Mouse (Mus musculus) lung, embryonic 14.5 days (tissue): ENCODE measurements around the gene Cldn10. TPM values are rescaled to one million over a fixed set of nuclear protein-coding genes. Genes with fewer than 3 reads are reported as not detected.

Experiments used
- ATAC-seq: fragments of 200-750 bp; cut with Nextera tagmentation; 2 replicates; pipeline ENCODE4 v1.8.0; 2017; ENCODE audit warnings: mild to moderate bottlenecking, moderate TSS enrichment, moderate library complexity; ENCODE audit not compliant: insufficient read depth
- DNase-seq: peaks from one replicate; pipeline ENCODE4 v3.0.0-alpha.2; 2015
- H3K27ac ChIP-seq: fragments of 300-500 bp; sonication (generic); 2 replicates; pipeline ENCODE4 v1.5.1; 2014; ENCODE audit warnings: low read depth, mild to moderate bottlenecking, moderate library complexity
- H3K27me3 ChIP-seq: fragments of 300-500 bp; sonication (generic); 2 replicates; pipeline ENCODE4 v1.6.1; 2014; ENCODE audit warnings: low read length, control low read depth; ENCODE audit not compliant: insufficient read depth
- H3K36me3 ChIP-seq: fragments of 300-500 bp; sonication (generic); 2 replicates; pipeline ENCODE4 v1.6.1; 2014; ENCODE audit warnings: control low read depth; ENCODE audit not compliant: insufficient read depth
- H3K4me1 ChIP-seq: fragments of 300-500 bp; sonication (generic); 2 replicates; pipeline ENCODE4 v1.6.1; 2014; ENCODE audit warnings: antibody characterized with exemption, control low read depth; ENCODE audit not compliant: insufficient read depth
- H3K4me2 ChIP-seq: fragments of 300-500 bp; sonication (generic); 2 replicates; pipeline ENCODE4 v1.6.1; 2014; ENCODE audit warnings: mild to moderate bottlenecking
- H3K4me3 ChIP-seq: fragments of 300-500 bp; sonication (generic); 2 replicates; pipeline ENCODE4 v1.5.1; 2014; ENCODE audit warnings: low read depth, low read length
- H3K9ac ChIP-seq: fragments of 300-500 bp; sonication (generic); 2 replicates; pipeline ENCODE4 v1.6.1; 2014
- H3K9me3 ChIP-seq: fragments of 300-500 bp; sonication (generic); 2 replicates; pipeline ENCODE4 v1.6.1; 2016; ENCODE audit warnings: low read depth, low read length, control low read depth
- CTCF ChIP-seq: IDR thresholded peaks from 2 replicates; pipeline ENCODE4 v1.5.1; 2016; ENCODE audit warnings: antibody characterized with exemption, low read depth
- WGBS: fragments of 180-500 bp; shearing (Covaris S2); extraction: QIAGEN DNeasy Blood & Tissue Kit; methylation state at CpG from one replicate; pipeline ENCODE4 v1.1.7; 2014; 5-methylcytosine and 5-hydroxymethylcytosine counted together
- polyA plus RNA-seq: library from polyadenylated mRNA; unstranded; fragments of >200 nt; fragmentation: Nextera tagmentation; extraction: Ambion mirVana; gene quantifications from 2 replicates; pipeline ENCODE4 v1.2.1, GENCODE M21; 2014

Gene Cldn10
- polyA plus RNA-seq, 1 experiment from 2014 or later = 46.3 TPM

GRCm38 (mm10) chr14:118864905-118865304 lies 77.2 kb downstream of the Cldn10 start:
- H3K4me3 ChIP-seq = no peak overlapping the region
- H3K27ac ChIP-seq = no peak overlapping the region
- no peaks in the 10 kb centered on the region for H3K36me3 ChIP-seq
- WGBS = 50% methylated on average over 4 of the region's 4 CpGs
- TF ChIP-seq CTCF = no peak
- H3K9me3 ChIP-seq = no peaks in the 10 kb centered on the region
- H3K4me2 ChIP-seq = no peak overlapping the region
- H3K9ac ChIP-seq = no peak overlapping the region
- H3K27me3 ChIP-seq = no peaks in the 10 kb centered on the region
- peaks cover 7% of the 10 kb centered on the region; the same call in 1 of the 2 replicates for H3K4me1 ChIP-seq
- ATAC-seq (no peak), DNase-seq (no peak)

- no peak for ATAC-seq
- Histone ChIP-seq H3K4me3 (no peak overlapping the region), H3K4me2 (no peak overlapping the region), H3K9me3 (no peaks in the 10 kb centered on the region), H3K27ac (no peak overlapping the region), H3K36me3 (no peaks in the 10 kb centered on the region), H3K27me3 (no peaks in the 10 kb centered on the region), H3K9ac (no peak overlapping the region), H3K4me1 (peaks cover 7% of the 10 kb centered on the region; the same call in 1 of the 2 replicates)
- 57% methylated on average over 10 of the region's 10 CpGs for WGBS
- no peak for TF ChIP-seq CTCF
- no peak for DNase-seq
Measured at GRCm38 (mm10) chr14:118866014-118866811, 78.5 kb downstream of the Cldn10 start.

GRCm38 (mm10) chr14:118867366-118867765 lies 79.7 kb downstream of the Cldn10 start:
- 52% methylated on average over 6 of the region's 6 CpGs for WGBS
- ATAC-seq = no peak
- no peak for TF ChIP-seq CTCF

GRCm38 (mm10) chr14:118868102-118868724 lies 80.5 kb downstream of the Cldn10 start:
- ATAC-seq = no peak
- H3K27me3 ChIP-seq = no peaks in the 10 kb centered on the region
- 74% methylated on average over 13 of the region's 13 CpGs for WGBS
- H3K4me2 ChIP-seq = no peak overlapping the region
- H3K4me1 ChIP-seq = peaks cover 7% of the 10 kb centered on the region; the same call in 1 of the 2 replicates
- DNase-seq = no peak
- H3K9me3 ChIP-seq = no peaks in the 10 kb centered on the region
- no peak overlapping the region for H3K4me3 ChIP-seq
- no peak for TF ChIP-seq CTCF
- H3K27ac ChIP-seq = no peak overlapping the region
- H3K9ac ChIP-seq = no peak overlapping the region
- no peaks in the 10 kb centered on the region for H3K36me3 ChIP-seq

More at GRCm38 (mm10) chr14:118867366-118867765, 79.7 kb downstream of the Cldn10 start:
- Histone ChIP-seq H3K27ac (no peak overlapping the region), H3K36me3 (no peaks in the 10 kb centered on the region), H3K4me2 (no peak overlapping the region), H3K9me3 (no peaks in the 10 kb centered on the region), H3K9ac (no peak overlapping the region), H3K4me3 (no peak overlapping the region), H3K27me3 (no peaks in the 10 kb centered on the region), H3K4me1 (peaks cover 7% of the 10 kb centered on the region; the same call in 1 of the 2 replicates)
- DNase-seq = no peak

- 62% methylated on average over 6 of the region's 6 CpGs for WGBS
Measured at GRCm38 (mm10) chr14:118869712-118870111, 82.0 kb downstream of the Cldn10 start.

GRCm38 (mm10) chr14:118874126-118874525 lies 86.4 kb downstream of the Cldn10 start:
- no peak for DNase-seq

More at GRCm38 (mm10) chr14:118869712-118870111, 82.0 kb downstream of the Cldn10 start:
- ATAC-seq (peak; percentile 47; the same call in 1 of the 2 replicates), DNase-seq (no peak)
- H3K9me3 ChIP-seq = no peaks in the 10 kb centered on the region
- H3K9ac ChIP-seq = no peak overlapping the region
- H3K4me2 ChIP-seq = no peak overlapping the region
- no peak overlapping the region for H3K27ac ChIP-seq
- no peaks in the 10 kb centered on the region for H3K27me3 ChIP-seq
- peaks cover 7% of the 10 kb centered on the region; the same call in 1 of the 2 replicates for H3K4me1 ChIP-seq
- H3K36me3 ChIP-seq = peaks cover 3% of the 10 kb centered on the region; the same call in 1 of the 2 replicates
- H3K4me3 ChIP-seq = no peak overlapping the region
- no peak for TF ChIP-seq CTCF

GRCm38 (mm10) chr14:118874786-118875415 lies 87.2 kb downstream of the Cldn10 start:
- peaks cover 43% of the 10 kb centered on the region for H3K36me3 ChIP-seq
- TF ChIP-seq CTCF = no peak
- no peak overlapping the region for H3K27ac ChIP-seq
- no peaks in the 10 kb centered on the region for H3K4me1 ChIP-seq
- no peak overlapping the region for H3K4me2 ChIP-seq
- DNase-seq (no peak), ATAC-seq (0 out of 2 replicates have a peak, but pooled peaks have one; percentile 28)
- H3K4me3 ChIP-seq = no peak overlapping the region
- H3K9ac ChIP-seq = no peak overlapping the region
- WGBS = 62% methylated on average over 10 of the region's 10 CpGs
- no peaks in the 10 kb centered on the region for H3K27me3 ChIP-seq
- H3K9me3 ChIP-seq = no peaks in the 10 kb centered on the region

More at GRCm38 (mm10) chr14:118874126-118874525, 86.4 kb downstream of the Cldn10 start:
- H3K9ac ChIP-seq = no peak overlapping the region
- no peaks in the 10 kb centered on the region for H3K27me3 ChIP-seq
- no peak overlapping the region for H3K4me3 ChIP-seq
- no peak overlapping the region for H3K27ac ChIP-seq
- H3K4me1 ChIP-seq = no peaks in the 10 kb centered on the region
- WGBS = 91% methylated on average over 4 of the region's 4 CpGs
- ATAC-seq = no peak
- H3K4me2 ChIP-seq = no peak overlapping the region
- no peaks in the 10 kb centered on the region for H3K9me3 ChIP-seq
- no peak for TF ChIP-seq CTCF
- peaks cover 35% of the 10 kb centered on the region for H3K36me3 ChIP-seq
